Mouse (Mus musculus) limb, embryonic 10.5 days (tissue): ENCODE results near the gene Ralgapb. TPM values are rescaled to one million over a fixed set of nuclear protein-coding genes. Genes with fewer than 3 reads are reported as not detected.

Experiments used
- DNase-seq: peaks from one replicate; pipeline ENCODE4 v3.0.0-alpha.2; 2017; ENCODE audit warnings: low spot score
- H3K27ac ChIP-seq: fragments of 300-500 bp; sonication (generic); 2 replicates; pipeline ENCODE4 v1.5.1; 2016; ENCODE audit warnings: mild to moderate bottlenecking
- H3K27me3 ChIP-seq: fragments of 300-500 bp; sonication (generic); 2 replicates; pipeline ENCODE4 v1.6.1; 2016; ENCODE audit warnings: low read depth, mild to moderate bottlenecking; ENCODE audit not compliant: poor library complexity, severe bottlenecking
- H3K36me3 ChIP-seq: fragments of 300-500 bp; sonication (generic); 2 replicates; pipeline ENCODE4 v1.6.1; 2016; ENCODE audit warnings: mild to moderate bottlenecking, moderate library complexity
- H3K4me1 ChIP-seq: fragments of 300-500 bp; sonication (generic); 2 replicates; pipeline ENCODE4 v1.6.1; 2016
- H3K4me3 ChIP-seq: fragments of 300-500 bp; sonication (generic); 2 replicates; pipeline ENCODE4 v1.5.1; 2016; ENCODE audit warnings: mild to moderate bottlenecking, moderate library complexity
- H3K9me3 ChIP-seq: fragments of 300-500 bp; sonication (generic); replicated peaks from 2 replicates; pipeline ENCODE4 v1.6.1; 2016; ENCODE audit warnings: mild to moderate bottlenecking
- WGBS: fragments of 180-500 bp; shearing (Covaris S2); methylation state at CpG from one replicate; pipeline ENCODE4 v1.1.7; 2016; 5-methylcytosine and 5-hydroxymethylcytosine counted together
- polyA plus RNA-seq: library from polyadenylated mRNA; unstranded; fragments of >200 nt; fragmentation: Nextera tagmentation; extraction: Ambion mirVana; gene quantifications from 2 replicates; pipeline ENCODE4 v1.2.1, GENCODE M21; 2016

Ralgapb gene
- polyA plus RNA-seq, 1 experiment from 2014 or later: 12.6 TPM

DNA sequence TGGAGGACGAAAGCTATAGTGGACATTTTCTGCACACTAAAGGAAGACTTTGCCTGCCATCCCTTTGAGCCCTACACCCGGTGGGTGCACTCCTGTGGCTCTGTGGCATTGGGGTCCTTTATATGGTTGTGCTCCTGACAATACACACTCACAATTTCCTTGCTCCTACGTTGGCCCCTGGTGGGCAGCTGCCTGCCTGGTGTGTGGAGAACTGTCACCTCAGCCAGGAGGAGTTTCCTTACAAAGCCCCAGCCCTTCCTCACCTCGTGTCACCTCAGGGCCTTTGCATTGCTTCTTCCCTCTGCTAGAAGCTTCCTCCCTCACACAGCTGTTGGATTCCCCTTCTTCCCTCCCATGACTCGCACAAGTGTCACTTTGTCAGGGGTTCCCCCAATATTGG is 96.8 kb downstream of the Ralgapb start:
- no peak overlapping the region for H3K4me3 ChIP-seq
- H3K9me3 ChIP-seq: no peaks in the 10 kb centered on the region
- no peaks in the 10 kb centered on the region for H3K36me3 ChIP-seq
- H3K27ac ChIP-seq: no peak overlapping the region
- no peak for DNase-seq
- 0 out of 2 replicates have a peak, but pooled peaks cover 2% of the 10 kb centered on the region for H3K4me1 ChIP-seq
- WGBS: 78% methylated on average over 5 of the region's 5 CpGs
- H3K27me3 ChIP-seq: no peaks in the 10 kb centered on the region

GRCm38 (mm10) chr2:158507046-158507445 is 97.4 kb downstream of the Ralgapb start:
- H3K27ac ChIP-seq: no peak overlapping the region
- H3K4me1 ChIP-seq: 0 out of 2 replicates have a peak, but pooled peaks cover 2% of the 10 kb centered on the region
- no peak overlapping the region for H3K4me3 ChIP-seq
- H3K27me3 ChIP-seq: no peaks in the 10 kb centered on the region
- no peaks in the 10 kb centered on the region for H3K9me3 ChIP-seq
- no peaks in the 10 kb centered on the region for H3K36me3 ChIP-seq
- DNase-seq: no peak
- WGBS: 94% methylated on average over 10 of the region's 10 CpGs

GRCm38 (mm10) chr2:158510665-158511064 is 101.0 kb downstream of the Ralgapb start:
- H3K27ac ChIP-seq: no peak overlapping the region
- H3K27me3 ChIP-seq: no peaks in the 10 kb centered on the region
- H3K4me3 ChIP-seq: no peak overlapping the region
- no peaks in the 10 kb centered on the region for H3K9me3 ChIP-seq
- H3K36me3 ChIP-seq: no peaks in the 10 kb centered on the region
- no peak for DNase-seq
- 89% methylated on average over 6 of the region's 6 CpGs for WGBS
- H3K4me1 ChIP-seq: 0 out of 2 replicates have a peak, but pooled peaks cover 2% of the 10 kb centered on the region

GRCm38 (mm10) chr2:158512528-158512927 is 102.9 kb downstream of the Ralgapb start, which contains the start of gene Arhgap40:
Gene Arhgap40, plus strand, starts transcription at chr2:158512796.
- Histone ChIP-seq H3K27ac (no peak within 1 kb of the TSS), H3K9me3 (no peaks in the 10 kb centered on the region), H3K36me3 (no peaks in the 10 kb centered on the region), H3K27me3 (no peaks in the 10 kb centered on the region), H3K4me1 (0 out of 2 replicates have a peak, but pooled peaks cover 2% of the 10 kb centered on the region), H3K4me3 (no peak within 1 kb of the TSS)
- no peak for DNase-seq
- WGBS: 87% methylated on average over 10 of the region's 10 CpGs

GRCm38 (mm10) chr2:158513821-158514336 is 104.2 kb downstream of the Ralgapb start:
- Histone ChIP-seq H3K4me3 (no peak overlapping the region), H3K4me1 (0 out of 2 replicates have a peak, but pooled peaks cover 2% of the 10 kb centered on the region), H3K9me3 (no peaks in the 10 kb centered on the region), H3K36me3 (no peaks in the 10 kb centered on the region), H3K27me3 (no peaks in the 10 kb centered on the region), H3K27ac (no peak overlapping the region)
- WGBS: 91% methylated on average over 12 of the region's 12 CpGs
- DNase-seq: no peak

DNA sequence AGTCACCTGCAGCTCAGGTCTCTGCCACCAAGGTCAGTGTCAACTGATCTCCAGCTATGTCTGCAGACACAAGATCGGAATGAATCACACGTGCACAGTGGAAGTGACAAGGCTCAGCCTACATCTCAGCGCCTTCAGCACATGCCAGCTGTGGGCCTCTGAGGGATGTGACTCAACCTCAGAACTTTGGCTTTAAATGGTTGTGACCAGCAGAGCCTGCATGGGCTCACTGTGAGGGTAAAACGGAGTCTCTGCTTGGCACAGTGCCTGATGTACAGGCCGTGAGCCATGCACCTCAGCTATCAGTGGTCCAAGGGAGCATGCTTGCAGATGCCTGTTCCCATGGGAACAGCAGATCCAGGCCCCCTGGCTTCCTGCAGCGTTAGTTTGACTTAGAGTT is 108.9 kb downstream of the Ralgapb start:
- H3K9me3 ChIP-seq: no peaks in the 10 kb centered on the region
- H3K36me3 ChIP-seq: no peaks in the 10 kb centered on the region
- no peaks in the 10 kb centered on the region for H3K4me1 ChIP-seq
- no peak overlapping the region for H3K4me3 ChIP-seq
- no peak overlapping the region for H3K27ac ChIP-seq
- no peak for DNase-seq
- H3K27me3 ChIP-seq: no peaks in the 10 kb centered on the region
- 79% methylated on average over 6 of the region's 6 CpGs for WGBS

DNA sequence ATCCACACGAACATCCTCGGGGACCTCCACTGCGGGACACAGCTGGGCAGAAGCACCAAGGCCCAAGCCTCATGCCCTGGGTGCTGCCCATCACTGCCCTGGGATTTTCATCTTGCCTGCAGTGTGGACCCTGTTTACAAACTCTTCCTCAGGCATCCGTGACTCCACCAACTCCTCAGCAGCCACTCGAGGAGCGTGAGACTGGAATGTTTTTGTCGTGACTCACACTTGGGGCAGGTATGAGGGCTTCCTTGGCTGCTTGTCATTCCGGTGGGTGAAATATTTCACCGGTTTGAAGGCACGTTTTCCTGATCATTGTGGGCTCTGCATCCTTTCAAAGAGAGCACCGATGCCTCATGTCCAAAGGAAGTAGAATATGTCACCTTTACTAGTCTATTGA is 109.4 kb downstream of the Ralgapb start:
- WGBS: 84% methylated on average over 11 of the region's 11 CpGs
- no peak overlapping the region for H3K4me3 ChIP-seq
- H3K36me3 ChIP-seq: no peaks in the 10 kb centered on the region
- no peak overlapping the region for H3K27ac ChIP-seq
- H3K9me3 ChIP-seq: no peaks in the 10 kb centered on the region
- H3K27me3 ChIP-seq: no peaks in the 10 kb centered on the region
- no peak for DNase-seq
- no peaks in the 10 kb centered on the region for H3K4me1 ChIP-seq

- H3K9me3 ChIP-seq: no peaks in the 10 kb centered on the region
- no peaks in the 10 kb centered on the region for H3K27me3 ChIP-seq
- H3K4me3 ChIP-seq: no peak overlapping the region
- no peaks in the 10 kb centered on the region for H3K36me3 ChIP-seq
- H3K27ac ChIP-seq: no peak overlapping the region
- WGBS: 84% methylated on average over 6 of the region's 6 CpGs
- DNase-seq: no peak
- H3K4me1 ChIP-seq: no peaks in the 10 kb centered on the region
Observed at GRCm38 (mm10) chr2:158519800-158520199, 110.2 kb downstream of the Ralgapb start.

GRCm38 (mm10) chr2:158523060-158523459 is 113.4 kb downstream of the Ralgapb start:
- Histone ChIP-seq H3K36me3 (no peaks in the 10 kb centered on the region), H3K27ac (no peak overlapping the region), H3K9me3 (no peaks in the 10 kb centered on the region), H3K4me3 (no peak overlapping the region), H3K27me3 (no peaks in the 10 kb centered on the region), H3K4me1 (no peaks in the 10 kb centered on the region)
- DNase-seq: no peak
- WGBS: 78% methylated on average over 8 of the region's 8 CpGs

DNA sequence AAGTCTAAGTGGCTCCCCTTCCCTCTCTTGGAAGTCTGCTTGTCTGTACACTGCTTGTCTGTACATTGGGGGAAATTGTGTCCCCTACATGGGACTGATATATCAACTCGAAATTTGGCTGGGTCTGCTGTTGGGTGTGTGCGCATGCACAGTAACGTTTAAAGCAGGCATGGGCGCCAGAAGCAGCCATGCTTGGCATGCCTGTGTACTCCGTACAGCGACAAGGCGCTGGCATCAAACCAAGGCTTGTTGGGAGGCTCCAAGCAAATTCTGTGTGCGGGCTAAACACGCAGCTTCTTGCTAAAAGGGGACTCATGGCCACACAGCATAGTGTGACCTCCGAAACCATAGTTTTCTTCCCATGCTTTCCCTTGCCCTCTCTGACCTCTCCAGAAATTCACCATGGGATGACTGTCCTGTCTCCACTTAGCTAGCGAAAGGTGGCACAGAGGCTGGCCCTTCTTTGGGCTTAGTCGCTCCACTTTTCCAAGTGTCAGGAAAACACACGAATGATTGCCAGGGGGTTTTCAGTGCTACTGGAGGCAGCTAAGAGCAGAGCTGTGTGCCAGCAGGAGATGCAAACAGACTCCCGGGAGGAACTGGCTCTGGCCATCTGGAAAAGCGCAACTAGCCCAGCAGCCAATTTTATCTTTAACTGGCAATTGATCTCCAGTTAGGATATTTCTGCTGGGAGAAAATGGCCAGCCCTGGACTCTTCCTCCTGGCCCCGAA is 114.6 kb downstream of the Ralgapb start:
- H3K9me3 ChIP-seq: no peaks in the 10 kb centered on the region
- H3K36me3 ChIP-seq: no peaks in the 10 kb centered on the region
- H3K27me3 ChIP-seq: no peaks in the 10 kb centered on the region
- no peaks in the 10 kb centered on the region for H3K4me1 ChIP-seq
- no peak overlapping the region for H3K4me3 ChIP-seq
- no peak overlapping the region for H3K27ac ChIP-seq
- DNase-seq: no peak
- WGBS: 84% methylated on average over 16 of the region's 16 CpGs

DNA sequence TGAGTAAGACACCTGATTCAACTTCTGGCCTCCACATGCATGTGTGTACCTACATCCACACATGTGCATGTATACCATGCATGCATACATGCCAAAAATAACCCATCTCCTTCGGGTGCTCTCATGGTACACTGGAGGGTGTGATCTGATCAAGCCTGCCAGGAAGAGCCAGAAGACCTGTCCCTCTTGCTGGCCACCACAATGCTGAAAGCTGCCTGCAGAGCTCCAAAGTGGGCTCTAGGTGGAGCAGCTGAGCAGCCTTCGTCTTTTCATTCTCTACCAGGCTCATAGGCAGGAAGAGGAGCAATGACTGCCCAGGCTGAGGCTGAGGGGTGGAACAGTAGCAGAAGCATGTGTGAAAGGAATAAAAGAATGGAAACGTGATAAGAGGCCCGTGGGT is 124.4 kb downstream of the Ralgapb start:
- H3K4me3 ChIP-seq: no peak overlapping the region
- 10% methylated on average over 4 of the region's 4 CpGs for WGBS
- H3K27me3 ChIP-seq: 0 out of 2 replicates have a peak, but pooled peaks cover 4% of the 10 kb centered on the region
- DNase-seq: peak; percentile 59
- H3K36me3 ChIP-seq: no peaks in the 10 kb centered on the region
- H3K4me1 ChIP-seq: no peaks in the 10 kb centered on the region
- H3K9me3 ChIP-seq: no peaks in the 10 kb centered on the region
- no peak overlapping the region for H3K27ac ChIP-seq

- no peak for DNase-seq
- Histone ChIP-seq H3K36me3 (no peaks in the 10 kb centered on the region), H3K27ac (no peak overlapping the region), H3K27me3 (0 out of 2 replicates have a peak, but pooled peaks cover 4% of the 10 kb centered on the region), H3K9me3 (no peaks in the 10 kb centered on the region), H3K4me3 (no peak overlapping the region), H3K4me1 (peaks cover 3% of the 10 kb centered on the region; the same call in 1 of the 2 replicates)
- WGBS: 70% methylated on average over 8 of the region's 8 CpGs
Observed at GRCm38 (mm10) chr2:158534559-158534958, 124.9 kb downstream of the Ralgapb start.
